Mouse (Mus musculus): ENCODE results near the gene Gm42742. TPM values are rescaled to one million over a fixed set of nuclear protein-coding genes. Genes with fewer than 3 reads are reported as not detected.
A peak's percentile ranks its signal among the peaks of the same experiment; 100 is the strongest.

Gene Gm42742
- total RNA-seq (2021), result 31.0 and 44.0 TPM in 2 replicates
- long read RNA-seq, partial matches to known transcripts, result 1 of 6 reads
- long read RNA-seq, other reads (novel, unspliced or antisense), result 5 of 6 reads

DNA sequence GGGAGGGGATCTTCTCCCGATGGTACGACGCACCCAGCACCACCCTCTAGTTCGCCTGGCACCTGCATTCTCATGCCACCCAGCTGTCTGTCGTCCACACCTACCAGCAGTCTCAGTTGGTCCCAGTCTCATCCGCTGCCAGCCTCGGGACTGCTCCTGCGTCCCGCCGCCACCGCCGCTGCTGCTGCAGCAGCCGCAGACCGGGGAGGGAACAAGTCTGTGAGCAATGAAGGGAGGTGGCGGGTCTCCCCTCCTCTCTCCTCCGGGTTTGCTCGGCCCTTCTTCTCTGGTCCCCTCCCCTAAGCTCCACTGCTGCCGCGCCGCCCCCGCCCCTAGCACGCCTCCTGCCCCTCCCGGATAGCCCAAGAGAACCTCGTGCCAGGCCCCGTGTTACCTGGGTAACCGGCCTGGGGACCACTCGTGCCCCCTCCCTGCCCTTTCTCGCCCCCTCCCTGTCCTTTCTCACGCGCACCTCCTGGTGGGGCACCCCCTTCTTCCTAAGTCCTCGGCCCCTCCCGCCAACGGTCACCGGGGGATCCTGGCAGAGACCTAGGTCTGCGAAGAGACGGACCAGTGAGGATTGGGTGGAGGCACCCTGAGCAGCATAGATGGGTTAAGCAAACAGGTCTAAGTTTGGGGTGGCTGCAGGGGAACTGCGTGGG lies at the start of gene Gm42742, which contains the start of gene Prrt2:
Gene Gm42742, minus strand, starts transcription at position 197 of the 662 bp plus-strand sequence.
Gene Prrt2, minus strand, starts transcription at position 311 of the 662 bp plus-strand sequence.
- peak; percentile 54 for DNase-seq

DNA sequence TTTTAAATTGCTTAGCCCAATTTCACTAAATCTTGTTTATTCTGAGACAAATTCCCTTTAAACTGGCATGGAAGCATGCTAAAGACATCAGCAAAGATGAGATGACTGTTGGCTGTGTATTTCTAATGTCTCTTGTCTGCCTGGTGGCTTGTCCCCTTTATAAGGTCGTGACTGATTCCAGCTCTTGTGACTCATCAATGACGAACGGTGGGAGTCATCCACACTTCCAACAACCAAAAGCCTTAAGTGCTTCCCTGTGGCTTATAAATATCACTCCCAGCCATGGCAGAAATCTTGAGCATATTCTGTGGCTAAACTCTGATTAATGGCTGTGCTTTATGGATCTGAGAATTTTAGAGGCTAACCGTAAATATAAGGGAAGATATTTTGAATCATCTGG lies 45.4 kb upstream of the Gm42742 start:
- DNase-seq, result peak; percentile 21

GRCm38 (mm10) chr7:127065538-127065937 lies 44.6 kb upstream of the Gm42742 start:
- DNase-seq, result no peak

GRCm38 (mm10) chr7:127055026-127055585 lies 34.2 kb upstream of the Gm42742 start:
- no peak for DNase-seq

DNA sequence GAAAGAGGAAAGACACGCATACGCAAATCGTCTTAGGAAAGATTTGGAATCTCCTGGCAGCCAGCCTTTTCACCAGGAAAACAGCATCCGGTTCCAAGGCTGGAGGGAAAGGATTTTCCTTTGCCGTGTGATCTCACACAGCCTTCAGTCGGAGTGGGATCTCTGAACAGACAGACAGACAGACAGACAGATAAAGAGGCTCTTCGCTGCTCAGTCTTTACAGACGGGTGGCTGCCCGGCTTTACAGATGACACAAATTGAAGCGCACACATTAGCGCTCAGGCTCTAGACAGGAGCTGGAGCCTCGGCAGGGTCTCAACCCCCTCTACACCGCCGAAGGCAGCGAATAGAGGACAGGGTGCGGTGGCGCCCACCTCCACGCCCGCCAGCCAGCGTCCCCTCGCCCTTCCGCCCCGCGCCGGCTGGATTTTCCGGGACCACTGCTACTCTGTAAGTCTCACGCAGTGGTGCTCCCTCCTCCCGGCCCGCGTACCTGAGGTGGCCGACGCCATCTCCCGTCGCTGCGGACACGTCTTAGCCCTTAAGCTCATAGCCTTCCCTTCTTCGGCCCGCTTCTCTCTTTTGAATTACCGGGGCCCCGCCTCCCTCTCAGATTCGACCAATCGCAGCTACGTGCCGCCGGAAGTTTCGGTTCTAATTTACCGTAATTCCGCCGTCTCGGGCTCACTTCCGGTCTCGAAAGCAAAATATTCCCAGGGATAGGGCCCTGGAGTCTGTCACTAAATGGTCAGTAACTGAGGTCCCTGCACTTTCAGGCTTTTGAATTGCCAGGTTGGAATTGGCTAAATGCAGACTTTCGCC lies 21.2 kb upstream of the Gm42742 start, which contains the start of gene Kif22:
Gene Kif22, minus strand, starts transcription at position 621 of the 822 bp plus-strand sequence.
- peak; percentile 88 for DNase-seq

- no peak for DNase-seq
Measured at GRCm38 (mm10) chr7:127031244-127031643, 10.3 kb upstream of the Gm42742 start.

GRCm38 (mm10) chr7:127030172-127030571 lies 9.3 kb upstream of the Gm42742 start:
- no peak for DNase-seq

GRCm38 (mm10) chr7:127027885-127028284 lies 7.0 kb upstream of the Gm42742 start:
- DNase-seq, result no peak

GRCm38 (mm10) chr7:127026984-127027726 lies 6.3 kb upstream of the Gm42742 start, which contains the start of gene Maz:
Maz (minus strand) TSS chr7:127027037.
- DNase-seq, result peak; percentile 98

DNA sequence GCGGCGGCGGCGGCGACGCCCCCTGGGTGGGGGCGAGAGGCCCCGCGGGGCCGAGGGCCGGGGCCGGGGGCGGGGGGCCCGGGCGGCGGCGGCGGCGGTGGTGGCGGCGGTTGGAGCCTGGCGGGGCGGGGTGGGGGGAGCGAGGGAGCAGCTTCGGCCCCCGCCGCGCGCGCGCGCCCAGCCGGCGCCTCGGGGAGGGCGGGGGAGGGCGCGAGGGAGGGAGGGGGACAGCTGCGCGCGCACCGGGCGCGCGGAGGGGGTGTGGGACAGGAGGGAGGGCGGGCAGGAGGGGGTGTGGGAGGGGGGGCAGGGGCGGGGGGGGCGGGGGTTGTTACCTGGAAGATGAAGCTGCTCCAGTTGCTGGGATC lies 5.7 kb upstream of the Gm42742 start:
- peak; percentile 91 for DNase-seq

DNA sequence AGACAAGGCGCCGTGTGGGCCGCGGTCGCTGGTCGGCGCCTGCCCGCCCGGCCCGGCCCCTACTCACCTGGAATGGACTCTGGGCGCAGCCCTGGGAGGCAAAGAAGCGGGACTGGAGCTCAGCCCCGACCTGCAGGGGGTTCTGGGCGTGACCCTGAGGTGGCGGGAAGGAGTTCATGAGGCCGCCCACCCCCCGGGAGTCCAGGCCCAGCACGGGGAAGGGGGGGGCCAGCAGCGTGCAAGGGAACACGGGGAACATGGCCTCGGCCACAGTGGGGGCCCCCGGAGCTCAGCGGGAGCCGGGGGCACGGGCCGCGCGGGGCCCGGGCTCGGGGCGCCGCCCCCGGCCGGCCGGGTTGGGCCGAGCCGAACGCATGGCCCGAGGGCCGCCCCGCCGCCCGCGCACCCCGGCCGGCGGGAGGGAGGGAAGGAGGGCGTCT lies 5.3 kb upstream of the Gm42742 start:
- peak; percentile 63 for DNase-seq

GRCm38 (mm10) chr7:127025556-127026160 lies 4.8 kb upstream of the Gm42742 start:
- DNase-seq, result peak; percentile 65

DNA sequence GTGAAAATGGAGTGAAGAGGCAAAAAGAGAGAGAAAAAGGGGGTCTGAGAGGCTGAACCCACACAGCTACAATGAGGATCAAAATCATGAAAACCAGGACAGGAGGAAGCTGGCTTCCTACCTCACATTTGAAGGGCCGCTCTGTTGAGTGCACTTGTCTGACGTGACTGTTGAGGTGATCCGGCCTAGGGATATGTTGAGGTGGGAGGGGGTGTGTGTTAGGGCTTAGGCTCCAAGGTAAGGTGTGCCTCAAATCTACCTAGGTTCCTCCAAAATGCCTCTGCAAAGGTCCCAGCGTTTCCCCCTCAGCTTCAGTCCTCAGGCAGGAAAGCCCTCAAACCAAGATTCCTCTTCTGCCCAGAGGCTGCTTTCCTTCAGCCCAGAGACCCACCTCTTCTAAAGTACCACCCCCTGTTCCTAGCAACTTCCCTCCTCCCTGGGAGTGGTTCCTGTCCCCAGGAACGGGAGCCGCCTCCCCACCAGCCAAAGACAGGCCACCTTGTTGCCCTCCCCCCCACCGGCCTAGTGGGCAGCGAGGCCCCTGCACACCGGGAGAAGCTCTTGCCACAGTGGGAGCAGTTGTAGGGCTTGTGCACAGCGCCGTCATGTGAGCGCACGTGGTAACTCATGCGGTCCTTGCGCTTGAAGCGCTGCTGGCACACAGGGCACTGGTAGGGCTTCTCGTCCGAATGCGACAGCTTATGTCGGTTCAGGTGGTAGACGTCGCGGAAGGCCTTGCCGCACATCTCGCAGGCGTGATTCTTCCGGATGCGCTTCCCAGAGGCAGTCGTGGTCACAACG lies 4.1 kb upstream of the Gm42742 start:
- DNase-seq, result peak; percentile 72

GRCm38 (mm10) chr7:127023896-127024690 lies 3.2 kb upstream of the Gm42742 start:
- no peak for DNase-seq

DNA sequence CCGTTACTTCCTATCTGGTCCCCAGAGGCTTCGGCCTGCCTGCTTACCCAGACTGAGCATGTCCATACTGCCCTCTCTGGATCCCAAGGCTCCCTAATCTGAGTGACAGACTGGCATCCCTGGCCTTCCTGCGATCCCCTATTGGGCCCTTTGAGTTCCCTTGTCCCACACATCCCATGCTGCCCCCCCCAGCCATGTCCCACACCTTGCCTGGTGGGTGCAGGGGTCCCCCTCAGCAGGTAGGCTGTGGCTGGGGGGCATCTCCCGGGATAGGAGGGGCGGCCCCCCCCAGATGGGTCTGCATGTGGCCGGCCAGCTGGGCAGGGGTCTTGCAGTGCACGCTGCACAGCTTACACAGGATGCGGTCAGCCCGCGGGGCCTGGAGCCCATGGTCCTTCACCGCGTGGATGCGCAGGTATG lies 2.4 kb upstream of the Gm42742 start:
- DNase-seq, result no peak

- no peak for DNase-seq
Measured at GRCm38 (mm10) chr7:127022528-127023271, 1.8 kb upstream of the Gm42742 start.

DNA sequence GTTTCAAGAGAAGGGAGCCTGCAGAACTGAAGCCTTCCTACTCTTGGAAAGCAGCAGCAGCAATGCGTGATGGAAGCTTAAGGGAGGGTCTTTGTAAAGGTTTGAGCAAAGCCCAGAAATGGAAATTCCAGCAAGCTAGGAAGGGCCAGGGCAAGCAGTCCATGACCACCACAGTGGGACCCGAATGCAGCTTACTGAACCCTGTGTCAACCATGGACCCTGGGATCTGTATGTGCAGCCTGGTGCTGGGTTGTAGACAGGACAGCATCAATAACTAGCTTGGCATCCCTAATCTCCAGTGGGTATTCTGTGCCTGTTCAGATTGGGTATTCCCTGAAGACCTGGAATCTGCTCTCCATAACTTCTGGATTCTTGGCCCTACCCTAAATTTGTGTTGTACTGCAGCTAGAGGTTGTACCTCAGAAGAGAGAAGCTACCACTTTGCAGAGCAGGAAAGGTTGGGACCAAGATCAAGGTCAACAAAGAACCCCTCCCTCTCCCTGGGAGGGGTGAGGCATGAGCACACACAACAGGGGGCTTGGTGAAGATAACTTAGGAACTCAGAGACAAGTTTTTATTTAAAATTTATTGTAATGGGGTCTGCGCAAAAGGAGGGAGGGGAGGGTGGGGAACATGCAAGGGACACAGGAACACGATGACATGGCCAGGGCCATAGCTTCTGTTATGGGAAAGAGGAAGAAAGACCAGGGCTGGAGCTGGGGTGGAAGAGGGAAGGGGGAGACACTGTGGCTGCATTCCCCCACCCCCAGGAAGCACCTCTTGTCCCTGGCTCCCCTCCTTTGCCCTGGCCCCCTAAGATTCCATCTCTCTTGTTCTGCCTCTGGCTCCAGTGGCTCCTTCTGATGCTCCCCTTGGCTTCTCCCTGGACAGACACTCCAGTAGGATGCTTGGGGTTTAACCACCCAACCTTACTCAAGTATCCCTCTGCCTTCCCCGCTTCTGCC lies 948 bp upstream of the Gm42742 start:
- DNase-seq, result no peak

- DNase-seq, result no peak
Measured at GRCm38 (mm10) chr7:127020491-127020890, 406 bp downstream of the Gm42742 start.

All from adrenal gland, postnatal 25 days (tissue).